Mouse (Mus musculus): ENCODE data around the gene Ndc1. TPM values are rescaled to one million over a fixed set of nuclear protein-coding genes. Genes with fewer than 3 reads are reported as not detected.
A peak's percentile ranks its signal among the peaks of the same experiment; 100 is the strongest.

Gene Ndc1
- polyA plus RNA-seq, 1 experiment from 2014 or later = 17.1 TPM

DNA sequence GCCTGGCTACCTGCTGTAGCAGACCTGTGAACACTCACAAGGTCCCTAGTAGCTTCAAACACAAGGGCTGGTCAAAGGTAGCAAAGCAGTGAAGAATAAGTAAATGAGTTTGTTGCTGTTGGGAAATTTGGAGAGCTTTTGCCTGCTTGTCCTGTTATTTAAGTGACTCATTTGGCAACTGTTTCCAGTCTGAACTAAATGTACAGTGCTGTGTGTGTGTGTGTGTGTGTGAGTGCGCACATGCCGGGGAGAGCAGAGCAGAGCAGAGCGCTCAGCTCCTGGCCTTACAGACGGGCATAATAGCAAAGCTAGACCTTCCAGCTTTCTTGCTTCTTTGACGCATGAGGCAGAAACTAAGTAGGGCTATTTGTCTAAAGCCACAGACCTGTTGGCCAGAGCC, 65.1 kb downstream of the Ndc1 start:
- H3K36me3 ChIP-seq = no peaks in the 10 kb centered on the region
- no peak overlapping the region for H3K4me3 ChIP-seq
- H3K27me3 ChIP-seq = peaks cover 55% of the 10 kb centered on the region
- no peak overlapping the region for H3K9ac ChIP-seq
- H3K27ac ChIP-seq (replicated peaks) = no peak overlapping the region
- H3K4me2 ChIP-seq = no peak overlapping the region
- 83% methylated on average over 5 of the region's 5 CpGs for WGBS
- ATAC-seq (ENCODE audit: low read depth) = no peak
- no peaks in the 10 kb centered on the region for H3K9me3 ChIP-seq
- peaks cover 12% of the 10 kb centered on the region for H3K4me1 ChIP-seq (replicated peaks)

DNA sequence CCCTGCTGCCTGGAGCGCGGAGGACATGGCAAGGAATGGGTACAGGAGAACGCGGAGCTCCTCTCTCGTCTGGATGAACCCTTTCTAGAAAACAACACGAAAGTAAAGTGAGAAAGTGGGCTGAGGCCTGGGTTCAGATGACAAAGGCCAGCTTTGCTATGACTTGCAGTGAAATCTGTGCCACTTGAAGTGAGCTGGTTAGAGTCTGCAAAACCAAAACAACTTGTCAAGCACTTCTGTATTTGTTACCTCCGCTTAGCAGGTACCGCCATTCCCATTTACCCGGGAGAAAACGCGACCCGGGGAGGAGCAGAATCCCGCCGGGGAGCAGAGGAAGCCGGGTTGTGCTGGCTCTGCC, 66.4 kb downstream of the Ndc1 start:
- peaks cover 12% of the 10 kb centered on the region for H3K4me1 ChIP-seq (replicated peaks)
- H3K27ac ChIP-seq (replicated peaks) = no peak overlapping the region
- H3K27me3 ChIP-seq = peaks cover 67% of the 10 kb centered on the region
- no peak for ATAC-seq (ENCODE audit: low read depth)
- H3K9ac ChIP-seq = peak overlapping the region; percentile 81
- H3K9me3 ChIP-seq = no peaks in the 10 kb centered on the region
- H3K4me2 ChIP-seq = peak overlapping the region; percentile 93
- no peaks in the 10 kb centered on the region for H3K36me3 ChIP-seq
- 6% methylated on average over 15 of the region's 15 CpGs for WGBS
- H3K4me3 ChIP-seq = peak overlapping the region; percentile 64

DNA sequence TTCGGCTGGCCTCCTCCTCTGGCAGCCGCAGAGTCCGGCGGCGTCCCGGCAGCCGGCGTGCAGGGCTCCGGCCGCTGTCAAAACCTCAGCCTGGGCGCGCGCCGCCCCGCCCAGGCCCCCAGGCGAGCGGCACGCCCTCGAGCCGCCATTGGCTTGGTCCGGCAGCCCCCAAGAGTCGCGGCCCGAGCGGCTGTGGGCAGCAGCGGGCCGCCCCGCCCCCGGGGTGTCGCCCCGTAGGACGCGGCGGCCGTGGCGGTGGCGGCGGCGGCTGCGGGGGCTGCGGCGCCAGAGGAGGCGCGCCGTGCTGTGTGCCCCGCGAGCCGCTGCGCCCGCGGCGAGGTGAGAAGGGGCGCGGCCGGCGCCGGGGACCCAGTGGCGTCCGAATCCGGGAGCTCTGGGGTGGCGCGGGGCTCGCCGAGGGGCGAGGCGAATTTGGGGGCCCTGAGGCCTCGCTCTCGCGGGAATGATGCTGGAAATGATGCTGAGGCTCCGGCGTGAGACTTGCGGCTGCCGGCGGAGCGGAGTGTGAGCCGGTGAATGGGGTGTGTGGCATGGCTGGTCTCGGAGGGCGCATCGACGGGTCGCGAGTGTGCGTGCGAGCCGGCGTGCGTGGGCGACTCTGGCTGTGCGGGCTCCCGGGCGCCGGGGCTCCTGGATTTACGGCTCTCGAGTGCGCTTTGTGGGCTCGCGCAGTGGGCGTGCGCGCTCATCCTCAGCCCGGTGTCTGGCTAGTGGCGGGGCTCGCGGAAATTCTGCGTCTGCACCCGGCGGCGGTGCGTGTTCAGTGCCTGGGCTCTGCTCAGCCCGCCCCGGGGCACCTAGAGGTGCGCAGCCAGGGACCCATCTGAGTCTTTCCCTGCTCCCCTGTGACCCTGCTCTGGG, 67.0 kb downstream of the Ndc1 start, which contains the start of gene Glis1:
Gene Glis1, plus strand, starts transcription at position 236 of the 882 bp plus-strand sequence.
- 0% methylated on average over 106 of the region's 112 CpGs for WGBS
- Histone ChIP-seq H3K9me3 (no peaks in the 10 kb centered on the region), H3K4me3 (peak within 1 kb of the TSS; percentile 64), H3K9ac (peak within 1 kb of the TSS; percentile 81), H3K27me3 (peaks cover 73% of the 10 kb centered on the region), H3K4me1 (replicated peaks) (peaks cover 12% of the 10 kb centered on the region), H3K4me2 (peak within 1 kb of the TSS; percentile 93), H3K27ac (replicated peaks) (no peak within 1 kb of the TSS), H3K36me3 (no peaks in the 10 kb centered on the region)
- ATAC-seq (ENCODE audit: low read depth) = peak; percentile 90

DNA sequence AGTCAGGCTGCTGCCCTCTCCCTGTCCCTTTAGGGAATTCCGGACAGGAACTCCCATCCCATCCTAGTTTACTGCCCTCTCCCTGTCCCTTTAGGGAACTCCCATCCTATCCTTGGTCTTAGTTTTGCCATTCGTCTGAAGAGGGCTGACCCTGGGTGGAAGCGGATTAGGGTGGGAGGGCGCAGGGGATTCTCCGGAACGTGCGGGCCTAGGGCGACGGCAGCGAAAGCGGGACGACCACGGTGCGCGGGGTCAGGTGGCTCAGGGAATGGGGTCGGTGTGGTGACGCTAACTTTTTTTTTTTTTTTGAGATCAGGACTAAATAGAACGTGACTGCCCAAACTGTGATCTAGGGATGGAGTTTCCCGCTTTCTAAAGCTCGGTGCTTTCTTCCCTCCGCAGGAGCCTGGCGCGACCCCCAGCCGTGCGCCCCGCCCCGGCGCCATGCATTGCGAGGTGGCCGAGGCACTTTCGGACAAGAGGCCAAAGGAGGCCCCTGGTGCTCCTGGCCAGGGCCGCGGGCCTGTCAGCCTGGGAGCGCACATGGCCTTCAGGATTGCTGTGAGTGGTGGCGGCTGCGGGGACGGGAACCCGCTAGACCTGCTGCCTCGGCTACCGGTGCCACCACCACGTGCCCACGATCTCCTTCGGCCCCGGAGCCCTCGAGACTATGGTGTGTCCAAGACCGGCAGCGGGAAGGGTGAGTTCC, 67.8 kb downstream of the Ndc1 start:
- Histone ChIP-seq H3K4me3 (peak overlapping the region; percentile 64), H3K27ac (replicated peaks) (no peak overlapping the region), H3K4me1 (replicated peaks) (peaks cover 15% of the 10 kb centered on the region), H3K9me3 (no peaks in the 10 kb centered on the region), H3K27me3 (peaks cover 76% of the 10 kb centered on the region), H3K4me2 (peak overlapping the region; percentile 93), H3K36me3 (no peaks in the 10 kb centered on the region), H3K9ac (peak overlapping the region; percentile 81)
- peak; percentile 48; the same call in 1 of the 2 replicates for ATAC-seq (ENCODE audit: low read depth)
- WGBS = 1% methylated on average over 46 of the region's 47 CpGs

GRCm38 (mm10) chr4:107436476-107436875, 68.9 kb downstream of the Ndc1 start:
- H3K4me1 ChIP-seq (replicated peaks) = peaks cover 18% of the 10 kb centered on the region
- no peaks in the 10 kb centered on the region for H3K9me3 ChIP-seq
- no peaks in the 10 kb centered on the region for H3K36me3 ChIP-seq
- H3K27me3 ChIP-seq = peaks cover 84% of the 10 kb centered on the region
- H3K4me3 ChIP-seq = no peak overlapping the region
- H3K4me2 ChIP-seq = no peak overlapping the region
- 90% methylated on average over 7 of the region's 7 CpGs for WGBS
- no peak overlapping the region for H3K9ac ChIP-seq
- no peak overlapping the region for H3K27ac ChIP-seq (replicated peaks)
- ATAC-seq (ENCODE audit: low read depth) = no peak

DNA sequence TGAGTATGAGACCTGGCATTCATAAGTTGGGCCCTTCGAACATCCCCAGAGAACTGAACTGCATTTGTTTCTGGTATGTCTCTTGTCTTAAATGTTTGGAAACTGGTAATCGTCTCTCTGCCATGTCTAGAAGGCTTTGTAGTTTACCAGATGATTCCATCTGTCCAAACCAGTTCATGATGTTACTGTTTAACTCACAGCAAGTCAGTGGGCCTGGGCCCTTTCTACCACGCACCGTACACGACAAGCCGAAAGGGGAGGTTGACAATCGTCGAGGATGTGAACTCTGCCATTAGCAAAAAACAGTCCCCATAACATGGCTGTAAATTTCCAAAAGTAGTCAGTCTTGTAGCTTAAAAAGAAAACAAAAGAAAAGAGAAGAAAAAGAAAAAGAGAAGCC, 71.2 kb downstream of the Ndc1 start:
- H3K27ac ChIP-seq (replicated peaks) = no peak overlapping the region
- peaks cover 26% of the 10 kb centered on the region for H3K4me1 ChIP-seq (replicated peaks)
- no peak overlapping the region for H3K4me2 ChIP-seq
- no peak overlapping the region for H3K4me3 ChIP-seq
- no peaks in the 10 kb centered on the region for H3K36me3 ChIP-seq
- 78% methylated on average over 8 of the region's 8 CpGs for WGBS
- H3K27me3 ChIP-seq = peaks cover 80% of the 10 kb centered on the region
- H3K9ac ChIP-seq = no peak overlapping the region
- no peak for ATAC-seq (ENCODE audit: low read depth)
- no peaks in the 10 kb centered on the region for H3K9me3 ChIP-seq

GRCm38 (mm10) chr4:107440306-107440705, 72.7 kb downstream of the Ndc1 start:
- Histone ChIP-seq H3K4me2 (peak overlapping the region; percentile 25), H3K27ac (replicated peaks) (no peak overlapping the region), H3K9ac (no peak overlapping the region), H3K36me3 (no peaks in the 10 kb centered on the region), H3K9me3 (no peaks in the 10 kb centered on the region), H3K27me3 (peaks cover 75% of the 10 kb centered on the region), H3K4me3 (no peak overlapping the region), H3K4me1 (replicated peaks) (peaks cover 21% of the 10 kb centered on the region)
- 28% methylated on average over 13 of the region's 13 CpGs for WGBS
- ATAC-seq (ENCODE audit: low read depth) = no peak

DNA sequence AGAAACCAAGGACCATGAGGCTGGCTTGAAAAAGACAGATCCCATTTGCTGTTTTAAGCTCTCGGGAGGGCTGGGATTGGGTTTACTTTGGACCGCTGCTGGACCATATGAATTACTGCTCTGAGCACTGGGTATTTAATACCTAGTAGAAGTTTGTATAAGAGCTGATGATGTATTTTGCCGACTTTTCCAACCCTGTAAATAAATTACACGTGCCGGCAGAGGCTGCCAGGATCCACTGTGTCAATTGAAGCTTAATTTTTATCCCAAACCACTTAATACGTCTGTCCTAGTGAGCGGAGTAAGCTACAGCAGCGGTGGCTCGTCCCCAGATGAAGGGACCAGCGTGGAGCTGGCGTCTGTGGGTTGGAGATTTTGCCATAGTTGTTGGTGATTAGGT, 74.7 kb downstream of the Ndc1 start:
- no peak overlapping the region for H3K4me3 ChIP-seq
- ATAC-seq (ENCODE audit: low read depth) = no peak
- H3K9me3 ChIP-seq = no peaks in the 10 kb centered on the region
- no peak overlapping the region for H3K27ac ChIP-seq (replicated peaks)
- peaks cover 55% of the 10 kb centered on the region for H3K27me3 ChIP-seq
- H3K36me3 ChIP-seq = no peaks in the 10 kb centered on the region
- peaks cover 14% of the 10 kb centered on the region for H3K4me1 ChIP-seq (replicated peaks)
- H3K4me2 ChIP-seq = no peak overlapping the region
- whole genome bisulfite sequencing = 57% methylated on average over 11 of the region's 11 CpGs
- H3K9ac ChIP-seq = no peak overlapping the region

DNA sequence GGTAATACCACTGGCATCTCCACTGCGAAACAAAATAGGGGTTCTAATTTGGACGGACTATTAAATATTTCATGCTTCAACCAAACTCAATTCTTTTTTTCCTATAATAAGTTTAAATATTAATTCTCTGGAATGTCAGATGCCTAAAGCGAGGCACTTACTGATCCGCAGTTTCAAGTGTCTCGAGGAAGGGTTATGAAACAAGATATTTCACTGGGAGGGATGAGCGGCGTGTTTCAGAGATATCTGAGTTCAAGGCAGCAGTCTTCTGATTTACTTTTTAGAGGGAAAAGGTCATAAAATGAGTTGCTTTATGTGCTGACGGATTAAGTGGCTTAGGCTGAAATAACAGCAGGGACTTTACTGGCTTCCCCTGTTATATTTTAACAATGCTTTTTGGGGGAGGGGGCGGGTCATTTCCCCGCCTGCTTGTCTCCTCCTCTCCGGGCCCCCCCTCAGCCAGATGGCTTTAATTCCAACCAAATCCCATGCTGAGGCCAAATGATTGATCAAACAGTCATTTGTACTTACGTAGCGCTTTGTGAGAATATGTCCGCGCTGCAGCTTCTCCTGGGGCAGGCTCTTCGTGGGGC, 75.4 kb downstream of the Ndc1 start:
- peaks cover 14% of the 10 kb centered on the region for H3K4me1 ChIP-seq (replicated peaks)
- no peak overlapping the region for H3K4me3 ChIP-seq
- no peak overlapping the region for H3K4me2 ChIP-seq
- WGBS = 34% methylated on average over 16 of the region's 16 CpGs
- peaks cover 48% of the 10 kb centered on the region for H3K27me3 ChIP-seq
- H3K9me3 ChIP-seq = no peaks in the 10 kb centered on the region
- H3K36me3 ChIP-seq = no peaks in the 10 kb centered on the region
- no peak overlapping the region for H3K9ac ChIP-seq
- no peak for ATAC-seq (ENCODE audit: low read depth)
- no peak overlapping the region for H3K27ac ChIP-seq (replicated peaks)

DNA sequence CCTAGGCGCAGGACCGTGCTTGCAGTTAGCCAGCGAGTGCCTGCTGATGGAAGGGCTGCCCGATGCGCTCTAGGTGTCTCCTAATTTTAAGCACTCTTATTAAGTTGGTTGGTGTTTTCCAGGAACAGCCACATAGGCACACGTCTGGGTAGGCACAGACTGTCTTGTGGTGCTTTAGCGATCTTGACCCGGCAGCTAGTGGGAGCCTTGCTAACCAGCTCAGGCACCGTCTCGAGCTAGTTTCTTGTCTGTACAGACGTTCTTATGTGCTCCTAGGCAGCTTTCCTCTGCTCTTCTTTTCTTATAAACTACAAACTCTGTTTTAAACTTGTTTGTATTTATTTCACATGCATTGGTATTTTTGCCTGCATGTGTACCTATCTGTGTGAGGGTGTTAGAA, 76.0 kb downstream of the Ndc1 start:
- Histone ChIP-seq H3K9ac (no peak overlapping the region), H3K36me3 (no peaks in the 10 kb centered on the region), H3K4me2 (no peak overlapping the region), H3K27ac (replicated peaks) (no peak overlapping the region), H3K4me3 (no peak overlapping the region), H3K27me3 (peaks cover 41% of the 10 kb centered on the region), H3K4me1 (replicated peaks) (peaks cover 14% of the 10 kb centered on the region), H3K9me3 (no peaks in the 10 kb centered on the region)
- 51% methylated on average over 11 of the region's 11 CpGs for WGBS
- ATAC-seq (ENCODE audit: low read depth) = no peak

- no peaks in the 10 kb centered on the region for H3K36me3 ChIP-seq
These were observed 80.9 kb downstream of the Ndc1 start for GRCm38 (mm10) chr4:107448481-107448880.

GRCm38 (mm10) chr4:107449519-107449918, 81.9 kb downstream of the Ndc1 start:
- WGBS = 89% methylated on average over 13 of the region's 13 CpGs
- Histone ChIP-seq H3K4me2 (no peak overlapping the region), H3K4me3 (no peak overlapping the region), H3K27ac (replicated peaks) (no peak overlapping the region), H3K36me3 (no peaks in the 10 kb centered on the region), H3K9ac (no peak overlapping the region), H3K27me3 (peaks cover under 1% of the 10 kb centered on the region; the same call in 1 of the 2 replicates), H3K9me3 (no peaks in the 10 kb centered on the region), H3K4me1 (replicated peaks) (no peaks in the 10 kb centered on the region)
- ATAC-seq (ENCODE audit: low read depth) = no peak

More at GRCm38 (mm10) chr4:107448481-107448880, 80.9 kb downstream of the Ndc1 start:
- Histone ChIP-seq H3K4me2 (no peak overlapping the region), H3K4me1 (replicated peaks) (peaks cover 2% of the 10 kb centered on the region), H3K9ac (no peak overlapping the region), H3K27me3 (peaks cover 11% of the 10 kb centered on the region; the same call in 1 of the 2 replicates), H3K4me3 (no peak overlapping the region), H3K9me3 (no peaks in the 10 kb centered on the region), H3K27ac (replicated peaks) (no peak overlapping the region)
- 88% methylated on average over 6 of the region's 6 CpGs for WGBS
- ATAC-seq (ENCODE audit: low read depth) = no peak

All from neural tube, embryonic 13.5 days (tissue).